In the genomic region with DNA sequence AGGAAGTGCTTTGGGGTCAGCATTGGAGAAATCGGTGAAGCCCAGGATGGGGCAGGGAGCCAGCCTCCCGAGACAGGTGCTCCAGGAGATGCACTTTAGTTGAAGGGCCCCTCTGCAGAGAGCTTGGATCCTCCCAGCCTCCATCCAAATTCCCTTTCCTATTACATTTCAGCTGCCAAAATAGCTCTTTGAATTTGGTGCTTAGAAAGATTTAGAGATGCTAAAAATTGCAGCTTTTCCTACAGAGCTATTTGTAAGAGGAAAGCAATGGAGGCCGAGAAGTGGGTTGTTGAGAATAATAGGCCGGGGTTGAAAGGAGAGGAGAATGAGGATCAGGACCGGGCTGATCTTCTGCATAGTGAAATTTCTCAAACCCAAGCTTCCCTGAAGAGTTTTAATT, we compare ENCODE assay signal across 22 mouse cellular contexts.
"Had no signal": no experiment of that assay in that cellular context is flagged by ENCODE, and none has a peak within 500 bp of the region (broad histone marks: within the 10 kb centered on the region; RNA-seq: fewer than 3 reads in every experiment).

No protein-coding gene starts in this region.

- DNase-seq: heart, postnatal 10 days; heart, postnatal 14 days; heart, postnatal 36 days; heart, postnatal 4 days; kidney, adult 11 months; kidney, adult 18-20 months; kidney, adult 2 months; kidney, adult 8-10 months; kidney, adult 9 months; kidney, postnatal 10 days; kidney, postnatal 14 days; kidney, postnatal 25 days; kidney, postnatal 36 days; kidney, postnatal 4 days; layer of hippocampus, adult 9-11 months; layer of hippocampus, postnatal 36 days had no signal

- ATAC-seq: hindbrain, embryonic 16.5 days; hindbrain, postnatal 0 days; inflammation-experienced regulatory T-cells, adult 6 months; intestine, embryonic 15.5 days; intestine, embryonic 16.5 days; intestine, postnatal 0 days had no signal
